Mouse (Mus musculus) frontal cortex, postnatal 10 days (tissue): ENCODE measurements around the gene Gm10665.
"Not testable (repeated sequence)": the region's sequence is repeated elsewhere in the genome, so short reads cannot be mapped to it uniquely, and the experiment has no call there.

Experiments used
- DNase-seq, 2 experiments: peaks; one replicate each; pipeline ENCODE4 v3.0.0; 2022; ENCODE audit warnings: low spot score in 2 of 2, mixed read lengths in 1 of 2

Gm10665 gene

DNA sequence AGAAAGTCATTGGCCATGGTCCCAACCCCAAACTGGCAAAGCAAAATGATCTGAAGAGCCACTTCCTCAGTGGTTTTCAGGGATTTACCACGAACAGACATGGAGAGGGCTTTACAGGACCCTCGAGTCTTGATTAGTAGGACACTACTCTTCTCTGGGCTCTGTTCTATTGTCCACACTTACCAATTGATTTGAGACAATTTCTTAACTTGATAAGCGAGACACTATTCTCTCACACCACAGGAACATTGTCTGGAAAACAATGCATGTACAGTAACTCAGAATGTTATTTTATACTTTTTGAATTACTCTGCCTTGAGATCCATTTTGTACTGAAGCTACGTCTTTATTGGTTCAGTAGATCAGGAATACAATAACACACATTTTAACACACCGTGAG, at the start of gene Gm10665:
Gene Gm10665, minus strand, starts transcription at position 101 of the 400 bp plus-strand sequence.
- DNase-seq: not testable (repeated sequence)

DNA sequence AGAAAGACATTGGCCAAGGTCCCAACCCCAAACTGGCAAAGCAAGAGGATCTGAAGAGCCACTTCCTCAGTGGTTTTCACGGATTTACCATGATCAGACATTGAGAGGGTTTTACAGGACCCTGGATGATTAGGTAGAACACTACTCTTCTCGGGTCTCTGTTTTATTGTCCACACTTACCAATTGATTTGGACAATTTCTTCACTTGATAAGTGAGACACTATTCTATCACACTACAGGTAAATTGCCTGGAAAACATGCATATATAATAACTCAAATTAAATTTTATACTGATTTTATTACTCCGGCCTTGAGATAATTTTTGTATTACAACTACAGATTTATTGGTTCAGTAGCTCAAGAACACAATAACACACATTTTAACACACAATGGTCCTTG, 35.7 kb upstream of the Gm10665 start, which contains the start of gene Vmn1r151:
Gene Vmn1r151, minus strand, starts transcription at position 101 of the 400 bp plus-strand sequence.
- not testable (repeated sequence) for DNase-seq

DNA sequence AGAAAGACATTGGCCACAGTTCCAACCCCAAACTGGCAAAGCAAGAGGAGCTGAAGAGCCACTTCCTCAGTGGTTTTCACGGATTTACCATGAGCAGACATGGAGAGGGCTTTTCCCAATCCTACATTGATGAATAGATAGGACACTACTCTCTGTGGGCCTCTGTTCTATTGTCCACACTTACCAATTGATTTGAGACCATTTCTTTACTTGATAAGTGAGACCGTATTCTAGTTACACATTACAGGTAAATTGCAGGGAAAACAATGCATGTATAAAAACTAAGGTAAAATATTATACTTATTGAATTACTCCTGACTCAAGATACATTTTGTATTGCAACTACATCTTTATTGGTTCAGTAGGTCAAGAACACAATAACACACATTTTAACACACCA, 25.7 kb downstream of the Gm10665 start, which contains the start of gene Vmn1r149:
Gene Vmn1r149, minus strand, starts transcription at position 101 of the 400 bp plus-strand sequence.
- not testable (repeated sequence) for DNase-seq

DNA sequence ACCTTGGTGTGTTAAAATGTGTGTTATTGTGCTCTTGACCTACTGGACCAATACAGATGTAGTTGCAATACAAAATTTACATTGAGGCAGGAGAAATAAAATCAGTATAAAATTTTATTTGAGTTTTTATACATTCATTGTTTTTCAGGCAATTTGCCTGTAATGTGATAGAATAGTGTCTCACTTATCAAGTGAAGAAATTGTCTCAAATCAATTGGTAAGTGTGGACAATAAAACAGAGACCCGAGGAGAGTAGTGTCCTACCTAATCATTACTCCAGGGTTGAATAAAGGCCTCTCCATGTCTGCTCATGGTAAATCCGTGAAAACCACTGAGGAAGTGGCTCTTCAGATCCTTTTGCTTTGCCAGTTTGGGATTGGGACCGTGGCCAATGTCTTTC, 50.6 kb downstream of the Gm10665 start, which contains the start of gene Vmn1r148:
Gene Vmn1r148, plus strand, starts transcription at position 301 of the 400 bp plus-strand sequence.
- DNase-seq: not testable (repeated sequence)
